Mouse (Mus musculus): ENCODE measurements around the gene Thtpa. TPM values are rescaled to one million over a fixed set of nuclear protein-coding genes. Genes with fewer than 3 reads are reported as not detected.

Gene Thtpa
- polyA plus RNA-seq, 1 experiment from 2014 or later, result 29.3 TPM

DNA sequence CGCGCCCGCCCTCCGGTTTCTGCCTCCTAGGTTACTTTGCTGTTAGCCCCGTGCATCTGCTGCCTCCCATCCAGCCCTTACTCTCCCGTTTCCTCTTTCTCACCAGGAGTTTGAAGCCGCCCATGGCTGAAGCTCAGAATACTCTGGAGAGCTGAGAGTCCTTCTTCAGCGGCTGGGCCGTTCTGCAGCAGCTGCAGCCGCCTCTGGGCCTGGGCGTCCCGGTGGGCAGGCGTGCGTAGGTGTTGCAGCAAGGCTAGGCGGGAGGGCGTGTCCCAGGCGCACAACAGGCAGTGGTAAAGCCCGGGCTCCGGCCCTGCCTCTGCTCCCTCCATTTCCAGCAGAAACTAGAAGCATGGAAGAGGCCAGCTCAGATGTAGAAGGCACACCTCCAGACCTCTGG, 22.8 kb upstream of the Thtpa start:
- no peak; the same call in 1 of the 2 replicates for ATAC-seq (ENCODE audit: low read depth)
- no peaks in the 10 kb centered on the region for H3K9me3 ChIP-seq (ENCODE audit: control insufficient read depth, low read length)
- no peaks in the 10 kb centered on the region for H3K27me3 ChIP-seq (ENCODE audit: control insufficient read depth, insufficient read depth, low read length)
- H3K4me2 ChIP-seq (ENCODE audit: low read depth, low read length), result no peak overlapping the region
- 0 out of 2 replicates have a peak overlapping the region, but pooled peaks have one; percentile 22 for H3K27ac ChIP-seq (ENCODE audit: low read depth, low read length)
- no peak overlapping the region for H3K9ac ChIP-seq (replicated peaks; ENCODE audit: low read depth, low read length)
- WGBS, result 21% methylated on average over 19 of the region's 19 CpGs
- H3K4me1 ChIP-seq (ENCODE audit: control insufficient read depth, insufficient read depth, low read length), result peaks cover 15% of the 10 kb centered on the region
- no peak overlapping the region for H3K4me3 ChIP-seq (ENCODE audit: low read depth, low read length)
- H3K36me3 ChIP-seq (ENCODE audit: control insufficient read depth, insufficient read depth, low read length), result peaks cover 63% of the 10 kb centered on the region

DNA sequence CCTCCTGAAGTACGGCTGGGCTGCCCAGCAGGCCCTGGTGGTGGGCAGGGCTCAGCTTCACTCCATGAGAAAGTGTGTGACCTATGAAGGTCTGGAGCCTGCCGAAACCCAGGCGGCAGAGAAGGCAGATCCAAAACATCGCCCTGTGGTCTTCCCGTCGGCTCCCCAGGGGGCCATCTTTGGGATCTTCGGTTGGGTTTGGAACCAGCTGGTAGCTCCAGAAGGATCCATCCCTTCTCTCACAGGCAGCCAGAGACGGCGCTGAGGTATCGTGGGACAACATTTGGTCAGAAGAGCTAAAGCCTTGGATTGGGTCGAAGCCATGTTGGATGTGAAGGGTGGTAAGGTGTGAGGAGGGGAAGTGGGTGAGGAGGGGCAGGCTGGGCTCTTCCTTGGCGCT, 20.2 kb upstream of the Thtpa start:
- ATAC-seq (ENCODE audit: low read depth), result no peak
- H3K9me3 ChIP-seq (ENCODE audit: control insufficient read depth, low read length), result no peaks in the 10 kb centered on the region
- no peaks in the 10 kb centered on the region for H3K27me3 ChIP-seq (ENCODE audit: control insufficient read depth, insufficient read depth, low read length)
- peaks cover 43% of the 10 kb centered on the region for H3K36me3 ChIP-seq (ENCODE audit: control insufficient read depth, insufficient read depth, low read length)
- H3K4me1 ChIP-seq (ENCODE audit: control insufficient read depth, insufficient read depth, low read length), result peaks cover 41% of the 10 kb centered on the region
- H3K27ac ChIP-seq (ENCODE audit: low read depth, low read length), result no peak overlapping the region
- H3K4me2 ChIP-seq (ENCODE audit: low read depth, low read length), result no peak overlapping the region
- WGBS, result 88% methylated on average over 12 of the region's 12 CpGs
- no peak overlapping the region for H3K9ac ChIP-seq (replicated peaks; ENCODE audit: low read depth, low read length)
- no peak overlapping the region for H3K4me3 ChIP-seq (ENCODE audit: low read depth, low read length)

DNA sequence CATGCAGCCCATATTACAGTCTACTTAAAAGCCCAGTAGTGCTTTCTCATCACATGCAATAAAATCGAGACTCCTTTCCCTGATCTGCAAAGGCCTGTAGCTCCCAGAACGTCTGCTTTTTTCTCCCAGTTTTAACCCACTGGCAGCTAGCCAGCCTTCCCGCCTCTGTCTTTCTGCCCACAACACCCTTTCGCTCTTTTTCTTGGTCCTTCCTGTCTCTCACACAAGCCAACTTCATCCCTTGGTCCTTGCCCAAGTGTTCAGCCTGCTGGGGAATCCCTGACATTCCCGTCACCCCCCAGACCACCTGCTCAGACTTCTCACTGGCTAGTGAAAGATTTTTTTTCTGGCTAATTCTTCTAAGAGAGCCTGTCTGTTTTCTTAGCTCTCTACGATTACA, 18.4 kb upstream of the Thtpa start:
- 49% methylated on average over 6 of the region's 6 CpGs for WGBS
- H3K4me2 ChIP-seq (ENCODE audit: low read depth, low read length), result no peak overlapping the region
- no peaks in the 10 kb centered on the region for H3K27me3 ChIP-seq (ENCODE audit: control insufficient read depth, insufficient read depth, low read length)
- no peaks in the 10 kb centered on the region for H3K9me3 ChIP-seq (ENCODE audit: control insufficient read depth, low read length)
- no peak overlapping the region for H3K4me3 ChIP-seq (ENCODE audit: low read depth, low read length)
- H3K9ac ChIP-seq (replicated peaks; ENCODE audit: low read depth, low read length), result no peak overlapping the region
- H3K27ac ChIP-seq (ENCODE audit: low read depth, low read length), result peak overlapping the region; percentile 91; the same call in 1 of the 2 replicates
- no peak for ATAC-seq (ENCODE audit: low read depth)
- H3K4me1 ChIP-seq (ENCODE audit: control insufficient read depth, insufficient read depth, low read length), result peaks cover 47% of the 10 kb centered on the region
- peaks cover 32% of the 10 kb centered on the region for H3K36me3 ChIP-seq (ENCODE audit: control insufficient read depth, insufficient read depth, low read length)

DNA sequence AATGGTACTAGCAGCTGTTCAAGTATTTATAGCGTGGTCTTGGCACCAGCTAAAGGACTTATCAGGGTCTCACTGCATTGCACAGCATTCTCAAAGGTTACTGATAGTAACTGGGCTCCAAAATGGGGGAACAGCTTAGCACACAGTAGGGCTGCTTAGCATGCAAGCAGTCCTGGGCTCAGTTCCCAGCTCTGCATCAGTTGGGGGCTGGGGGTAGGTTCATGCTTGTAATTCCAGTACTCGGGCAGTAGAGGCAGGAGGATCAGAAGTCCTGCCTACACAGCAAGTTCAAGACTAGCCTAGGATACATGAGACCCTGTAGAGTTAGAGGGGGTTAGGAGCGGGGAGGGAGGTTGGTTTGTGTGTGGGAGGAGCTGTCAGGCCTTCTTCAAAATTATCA, 17.6 kb upstream of the Thtpa start:
- peaks cover 42% of the 10 kb centered on the region for H3K4me1 ChIP-seq (ENCODE audit: control insufficient read depth, insufficient read depth, low read length)
- no peak overlapping the region for H3K4me3 ChIP-seq (ENCODE audit: low read depth, low read length)
- peak overlapping the region; percentile 91; the same call in 1 of the 2 replicates for H3K27ac ChIP-seq (ENCODE audit: low read depth, low read length)
- 75% methylated on average over 3 of the region's 3 CpGs for WGBS
- peaks cover 26% of the 10 kb centered on the region for H3K36me3 ChIP-seq (ENCODE audit: control insufficient read depth, insufficient read depth, low read length)
- H3K9me3 ChIP-seq (ENCODE audit: control insufficient read depth, low read length), result no peaks in the 10 kb centered on the region
- H3K4me2 ChIP-seq (ENCODE audit: low read depth, low read length), result no peak overlapping the region
- no peak overlapping the region for H3K9ac ChIP-seq (replicated peaks; ENCODE audit: low read depth, low read length)
- H3K27me3 ChIP-seq (ENCODE audit: control insufficient read depth, insufficient read depth, low read length), result no peaks in the 10 kb centered on the region
- no peak for ATAC-seq (ENCODE audit: low read depth)

DNA sequence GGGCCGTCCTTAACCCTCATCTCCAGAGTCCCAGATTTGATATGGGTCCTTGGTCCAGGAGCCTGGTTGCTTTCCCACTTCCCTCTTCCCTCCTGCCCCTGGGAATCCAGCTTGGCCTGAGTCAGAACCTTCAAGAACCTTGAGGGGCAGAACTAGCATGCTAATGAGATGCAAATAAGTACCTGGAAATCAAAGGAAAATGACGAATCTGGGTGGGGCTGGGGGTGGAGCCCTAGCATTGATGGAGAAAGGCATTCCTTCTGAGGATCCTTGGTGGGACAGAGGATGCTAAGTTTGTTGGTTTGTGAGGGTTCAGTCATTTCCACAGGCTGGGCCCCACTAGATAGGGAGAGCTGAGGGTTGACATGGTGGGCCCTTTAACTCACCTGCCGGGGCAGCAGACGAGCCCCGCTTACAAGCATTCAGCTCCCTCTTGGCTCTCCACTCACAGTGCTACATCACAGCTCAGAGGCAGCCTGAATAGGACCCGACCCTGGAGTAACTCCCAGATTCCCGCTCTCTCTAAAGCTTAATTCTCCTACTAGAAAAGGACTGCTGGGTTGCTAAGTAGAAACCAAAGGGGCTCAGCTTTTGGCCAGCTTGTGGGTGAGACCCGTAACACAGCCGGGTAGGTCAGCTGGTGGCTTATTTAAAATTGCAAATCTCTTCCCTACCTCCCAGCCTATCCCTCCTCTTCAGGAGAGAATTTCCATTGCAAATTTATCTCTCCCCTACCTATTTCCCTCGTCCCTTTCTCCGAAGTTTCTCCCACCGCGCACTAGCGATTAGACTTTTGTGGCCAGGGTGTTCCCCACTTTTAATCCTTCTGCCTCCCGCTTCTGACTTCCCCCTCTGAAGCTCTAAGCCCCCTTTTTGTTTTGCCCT, 16.9 kb upstream of the Thtpa start:
- H3K4me1 ChIP-seq (ENCODE audit: control insufficient read depth, insufficient read depth, low read length), result peaks cover 38% of the 10 kb centered on the region
- H3K36me3 ChIP-seq (ENCODE audit: control insufficient read depth, insufficient read depth, low read length), result peaks cover 19% of the 10 kb centered on the region
- no peaks in the 10 kb centered on the region for H3K27me3 ChIP-seq (ENCODE audit: control insufficient read depth, insufficient read depth, low read length)
- peak overlapping the region; percentile 91 for H3K27ac ChIP-seq (ENCODE audit: low read depth, low read length)
- peak overlapping the region; percentile 33 for H3K4me2 ChIP-seq (ENCODE audit: low read depth, low read length)
- WGBS, result 10% methylated on average over 15 of the region's 15 CpGs
- peak overlapping the region; percentile 25; the same call in 1 of the 2 replicates for H3K9ac ChIP-seq (replicated peaks; ENCODE audit: low read depth, low read length)
- no peaks in the 10 kb centered on the region for H3K9me3 ChIP-seq (ENCODE audit: control insufficient read depth, low read length)
- ATAC-seq (ENCODE audit: low read depth), result no peak
- H3K4me3 ChIP-seq (ENCODE audit: low read depth, low read length), result no peak overlapping the region

- no peaks in the 10 kb centered on the region for H3K9me3 ChIP-seq (ENCODE audit: control insufficient read depth, low read length)
- H3K4me1 ChIP-seq (ENCODE audit: control insufficient read depth, insufficient read depth, low read length), result peaks cover 36% of the 10 kb centered on the region
- WGBS, result under 1% methylated on average over 23 of the region's 23 CpGs
- H3K27ac ChIP-seq (ENCODE audit: low read depth, low read length), result peak overlapping the region; percentile 91
- 0 out of 2 replicates have a peak overlapping the region, but pooled peaks have one; percentile 0 for H3K4me3 ChIP-seq (ENCODE audit: low read depth, low read length)
- H3K27me3 ChIP-seq (ENCODE audit: control insufficient read depth, insufficient read depth, low read length), result no peaks in the 10 kb centered on the region
- ATAC-seq (ENCODE audit: low read depth), result peak; percentile 84
- H3K4me2 ChIP-seq (ENCODE audit: low read depth, low read length), result peak overlapping the region; percentile 33
- H3K9ac ChIP-seq (replicated peaks; ENCODE audit: low read depth, low read length), result peak overlapping the region; percentile 25; the same call in 1 of the 2 replicates
- peaks cover 11% of the 10 kb centered on the region; the same call in 1 of the 2 replicates for H3K36me3 ChIP-seq (ENCODE audit: control insufficient read depth, insufficient read depth, low read length)
Measured at GRCm38 (mm10) chr14:55078366-55078989, 16.1 kb upstream of the Thtpa start.

GRCm38 (mm10) chr14:55079214-55079970, 15.2 kb upstream of the Thtpa start:
- H3K4me3 ChIP-seq (ENCODE audit: low read depth, low read length), result 0 out of 2 replicates have a peak overlapping the region, but pooled peaks have one; percentile 0

DNA sequence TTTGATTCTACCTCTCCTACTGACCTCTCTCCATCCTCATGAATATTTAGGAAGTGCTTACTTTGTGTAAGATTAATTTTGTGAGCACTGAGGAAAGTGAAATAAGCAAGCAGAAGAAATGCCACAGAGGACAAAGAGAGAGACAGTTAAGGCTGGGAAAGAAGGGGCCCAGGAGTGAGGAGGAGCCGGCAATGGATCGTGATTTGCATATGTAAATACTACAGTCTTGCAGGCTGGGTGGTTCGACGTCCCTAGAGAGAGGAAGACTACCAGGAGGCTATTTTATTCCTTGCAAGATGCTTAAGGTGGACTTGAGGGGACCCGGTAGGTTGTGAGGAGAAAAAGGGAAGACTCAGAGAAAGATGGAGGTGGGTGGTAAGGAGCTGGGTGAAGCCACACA, 13.5 kb upstream of the Thtpa start:
- Histone ChIP-seq H3K4me2 (ENCODE audit: low read depth, low read length) (no peak overlapping the region), H3K4me3 (ENCODE audit: low read depth, low read length) (no peak overlapping the region), H3K4me1 (ENCODE audit: control insufficient read depth, insufficient read depth, low read length) (peaks cover 45% of the 10 kb centered on the region), H3K36me3 (ENCODE audit: control insufficient read depth, insufficient read depth, low read length) (no peaks in the 10 kb centered on the region), H3K27me3 (ENCODE audit: control insufficient read depth, insufficient read depth, low read length) (no peaks in the 10 kb centered on the region), H3K9me3 (ENCODE audit: control insufficient read depth, low read length) (no peaks in the 10 kb centered on the region), H3K9ac (replicated peaks; ENCODE audit: low read depth, low read length) (no peak overlapping the region), H3K27ac (ENCODE audit: low read depth, low read length) (no peak overlapping the region)
- WGBS, result 12% methylated on average over 5 of the region's 5 CpGs
- no peak for ATAC-seq (ENCODE audit: low read depth)

More at GRCm38 (mm10) chr14:55079214-55079970, 15.2 kb upstream of the Thtpa start:
- peak overlapping the region; percentile 91 for H3K27ac ChIP-seq (ENCODE audit: low read depth, low read length)
- no peaks in the 10 kb centered on the region for H3K27me3 ChIP-seq (ENCODE audit: control insufficient read depth, insufficient read depth, low read length)
- WGBS, result 14% methylated on average over 8 of the region's 8 CpGs
- H3K4me1 ChIP-seq (ENCODE audit: control insufficient read depth, insufficient read depth, low read length), result peaks cover 35% of the 10 kb centered on the region
- H3K36me3 ChIP-seq (ENCODE audit: control insufficient read depth, insufficient read depth, low read length), result 0 out of 2 replicates have a peak, but pooled peaks cover 6% of the 10 kb centered on the region
- peak; percentile 31 for ATAC-seq (ENCODE audit: low read depth)
- no peaks in the 10 kb centered on the region for H3K9me3 ChIP-seq (ENCODE audit: control insufficient read depth, low read length)
- H3K9ac ChIP-seq (replicated peaks; ENCODE audit: low read depth, low read length), result peak overlapping the region; percentile 22; the same call in 1 of the 2 replicates
- peak overlapping the region; percentile 33 for H3K4me2 ChIP-seq (ENCODE audit: low read depth, low read length)

All from neural tube, embryonic 14.5 days (tissue).